Mouse (Mus musculus): Measurements from ENCODE around the gene Aspscr1.

The Aspscr1 gene

GRCm38 (mm10) chr11:120749430-120749829 is 76.7 kb downstream of the Aspscr1 start:
- peak in 1 of 2 experiments; percentile 50 for DNase-seq

GRCm38 (mm10) chr11:120751606-120752005 is 78.8 kb downstream of the Aspscr1 start:
- DNase-seq, result no peak
